Mouse (Mus musculus) forebrain, postnatal 0 days (tissue): ENCODE measurements around the gene Dnajc3. TPM values are rescaled to one million over a fixed set of nuclear protein-coding genes. Genes with fewer than 3 reads are reported as not detected.

ENCODE experiments used
- ATAC-seq: fragments of 200-750 bp; cut with Nextera tagmentation; 2 replicates; pipeline ENCODE4 v1.8.0; 2017; ENCODE audit warnings: mild to moderate bottlenecking, moderate library complexity
- DNase-seq: peaks from one replicate; pipeline ENCODE4 v3.0.0-alpha.2; 2015
- H3K27ac ChIP-seq: fragments of 300-500 bp; sonication (generic); 2 replicates; pipeline ENCODE4 v1.5.1; 2014; ENCODE audit warnings: low read depth, mild to moderate bottlenecking, antibody characterized with exemption, low read length, moderate library complexity, mixed read lengths
- H3K27me3 ChIP-seq: fragments of 300-500 bp; sonication (generic); 2 replicates; pipeline ENCODE4 v1.6.1; 2014; ENCODE audit warnings: mild to moderate bottlenecking, low read length, mixed read lengths; ENCODE audit not compliant: insufficient read depth
- H3K36me3 ChIP-seq: fragments of 300-500 bp; sonication (generic); 2 replicates; pipeline ENCODE4 v1.6.1; 2014; ENCODE audit warnings: mild to moderate bottlenecking, moderate library complexity; ENCODE audit not compliant: insufficient read depth
- H3K4me1 ChIP-seq: fragments of 300-500 bp; sonication (generic); 2 replicates; pipeline ENCODE4 v1.6.1; 2014; ENCODE audit warnings: antibody characterized with exemption; ENCODE audit not compliant: insufficient read depth
- H3K4me2 ChIP-seq: fragments of 300-500 bp; sonication (generic); 2 replicates; pipeline ENCODE4 v1.6.1; 2014; ENCODE audit warnings: low read depth, mild to moderate bottlenecking, moderate library complexity
- H3K4me3 ChIP-seq: fragments of 300-500 bp; sonication (generic); 2 replicates; pipeline ENCODE4 v1.5.1; 2014; ENCODE audit warnings: low read depth, low read length, mixed read lengths
- H3K9ac ChIP-seq: fragments of 300-500 bp; sonication (generic); 2 replicates; pipeline ENCODE4 v1.6.1; 2014; ENCODE audit warnings: mild to moderate bottlenecking
- H3K9me3 ChIP-seq: fragments of 300-500 bp; sonication (generic); 2 replicates; pipeline ENCODE4 v1.6.1; 2016; ENCODE audit warnings: low read length
- CTCF ChIP-seq: sonication (generic); IDR thresholded peaks from 2 replicates; pipeline ENCODE4 v1.5.1; 2016; ENCODE audit warnings: antibody characterized with exemption, control low read depth, low read depth
- WGBS: fragments of 180-500 bp; shearing (Covaris S2); extraction: QIAGEN DNeasy Blood & Tissue Kit; methylation state at CpG from one replicate; pipeline ENCODE4 v1.1.7; 2014; 5-methylcytosine and 5-hydroxymethylcytosine counted together
- polyA plus RNA-seq: library from polyadenylated mRNA; unstranded; fragments of >200 nt; fragmentation: Nextera tagmentation; extraction: Ambion mirVana; gene quantifications from 2 replicates; pipeline ENCODE4 v1.2.1, GENCODE M21; 2015
- total RNA-seq: library from RNA; depleted of rRNA; stranded (reverse); fragments of >200 nt; gene quantifications from 2 replicates; pipeline ENCODE4 v1.2.3, GENCODE M21; 2014; rRNA removed

Gene Dnajc3
- total RNA-seq (24.1 and 27.0 TPM in 2 replicates), polyA plus RNA-seq (15.5 and 19.4 TPM in 2 replicates)

DNA sequence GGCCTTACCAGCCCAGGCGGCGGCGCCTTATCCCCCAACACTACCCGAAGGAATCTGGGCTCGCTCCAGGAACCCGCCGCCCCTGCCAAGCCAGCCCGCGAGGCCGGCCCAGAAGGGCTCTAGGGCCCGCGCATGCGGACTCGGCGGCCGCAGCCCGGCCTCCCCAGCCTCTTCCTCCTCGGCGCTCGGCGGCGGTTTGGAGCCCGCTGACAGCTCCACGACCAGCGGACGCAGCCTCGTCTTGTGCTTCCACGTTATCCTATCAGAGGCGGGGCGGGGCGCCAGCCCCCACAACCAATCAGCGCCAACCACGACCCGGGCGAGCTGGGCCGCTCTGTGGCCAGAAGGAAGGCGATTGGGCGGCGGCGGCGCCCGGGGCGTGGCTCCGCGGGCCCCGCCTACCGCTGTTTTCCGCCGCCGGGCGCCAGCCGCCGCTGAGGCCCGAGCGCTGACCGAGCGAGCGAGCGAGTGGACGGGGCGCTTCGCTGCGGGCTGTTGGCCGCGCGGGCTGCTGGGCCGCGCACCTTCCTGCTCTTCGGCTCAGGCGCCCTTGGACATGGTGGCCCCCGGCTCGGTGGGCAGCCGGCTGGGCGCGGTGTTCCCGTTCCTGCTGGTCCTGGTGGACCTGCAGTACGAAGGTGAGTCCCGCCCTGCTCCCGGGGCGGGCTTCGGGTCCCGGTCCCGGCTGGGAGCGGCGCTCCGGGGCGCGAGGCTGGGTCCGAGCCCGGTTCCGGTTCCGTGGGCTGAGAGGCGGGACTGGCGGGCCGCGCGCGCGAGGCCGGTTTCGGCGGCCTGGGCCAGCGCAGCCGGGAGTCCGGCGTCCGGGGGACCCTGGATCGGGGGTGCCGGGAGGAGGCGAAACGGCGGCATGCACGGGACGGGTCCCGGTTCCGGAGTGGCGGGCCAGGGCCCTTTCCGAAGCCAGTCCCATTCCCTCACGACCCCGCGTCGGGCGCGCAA lies at the start of gene Dnajc3:
Gene Dnajc3, plus strand, starts transcription at position 444 of the 960 bp plus-strand sequence.
- peak within 1 kb of the TSS; percentile 94 for H3K9ac ChIP-seq
- H3K9me3 ChIP-seq: no peaks in the 10 kb centered on the region
- no peaks in the 10 kb centered on the region for H3K4me1 ChIP-seq
- 0 out of 2 replicates have a peak, but pooled peaks have one; percentile 1 for TF ChIP-seq CTCF
- H3K27me3 ChIP-seq: no peaks in the 10 kb centered on the region
- DNase-seq: peak; percentile 99
- under 1% methylated on average over 101 of the region's 124 CpGs for WGBS
- peak within 1 kb of the TSS; percentile 80 for H3K4me2 ChIP-seq
- H3K36me3 ChIP-seq: no peaks in the 10 kb centered on the region
- peak; percentile 99 for ATAC-seq
- H3K4me3 ChIP-seq: peak within 1 kb of the TSS; percentile 78
- peak within 1 kb of the TSS; percentile 76 for H3K27ac ChIP-seq

DNA sequence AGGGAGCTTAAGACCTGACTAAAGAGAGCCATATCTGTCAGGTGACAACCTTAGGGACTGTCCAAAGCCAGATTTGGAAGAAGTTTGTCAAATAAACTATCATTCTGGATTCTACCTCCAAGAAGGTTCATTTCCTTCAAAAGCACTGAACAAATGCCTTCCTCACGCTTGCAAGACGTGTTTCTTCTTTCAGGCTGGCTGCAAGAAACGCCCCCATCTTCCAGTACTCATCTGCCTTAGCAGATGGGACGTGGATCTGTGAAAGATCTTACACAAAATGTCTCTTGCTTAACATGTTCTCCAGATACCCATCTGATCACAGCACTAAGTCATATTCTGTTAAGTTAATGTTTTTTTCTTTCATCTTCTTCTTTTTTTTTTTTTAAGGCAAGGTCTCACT lies 47.7 kb upstream of the Dnajc3 start:
- H3K36me3 ChIP-seq: peaks cover 72% of the 10 kb centered on the region
- H3K4me3 ChIP-seq: no peak overlapping the region
- WGBS: 78% methylated on average over 4 of the region's 4 CpGs
- no peaks in the 10 kb centered on the region for H3K27me3 ChIP-seq
- H3K4me1 ChIP-seq: no peaks in the 10 kb centered on the region
- no peak for TF ChIP-seq CTCF
- DNase-seq (peak; percentile 52), ATAC-seq (peak; percentile 45; the same call in 1 of the 2 replicates)
- no peak overlapping the region for H3K9ac ChIP-seq
- H3K27ac ChIP-seq: no peak overlapping the region
- no peaks in the 10 kb centered on the region for H3K9me3 ChIP-seq
- no peak overlapping the region for H3K4me2 ChIP-seq

DNA sequence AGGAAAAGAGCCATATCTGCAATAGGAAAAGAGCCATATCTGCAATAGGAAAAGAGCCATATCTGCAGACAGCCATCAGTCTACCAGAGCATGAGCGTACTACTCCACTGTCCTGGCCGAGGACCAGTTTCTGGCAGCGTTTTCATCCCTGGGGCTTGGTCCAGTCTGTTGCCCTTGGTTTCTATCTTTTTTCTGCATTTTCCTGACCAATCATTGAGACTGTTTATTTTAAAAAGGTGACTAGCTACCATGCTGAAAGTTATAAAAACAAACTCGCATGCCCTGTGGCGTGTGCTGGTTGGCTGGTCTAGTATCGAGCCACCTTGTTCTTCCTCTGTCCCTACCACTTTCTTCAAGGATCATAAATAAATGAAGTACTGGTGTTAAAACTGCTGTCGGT lies 42.5 kb upstream of the Dnajc3 start:
- H3K9ac ChIP-seq: no peak overlapping the region
- peaks cover 59% of the 10 kb centered on the region for H3K36me3 ChIP-seq
- H3K4me3 ChIP-seq: no peak overlapping the region
- WGBS: 89% methylated on average over 7 of the region's 7 CpGs
- TF ChIP-seq CTCF: no peak
- ATAC-seq (no peak), DNase-seq (no peak)
- H3K27me3 ChIP-seq: no peaks in the 10 kb centered on the region
- H3K4me2 ChIP-seq: no peak overlapping the region
- H3K27ac ChIP-seq: no peak overlapping the region
- no peaks in the 10 kb centered on the region for H3K9me3 ChIP-seq
- H3K4me1 ChIP-seq: no peaks in the 10 kb centered on the region

DNA sequence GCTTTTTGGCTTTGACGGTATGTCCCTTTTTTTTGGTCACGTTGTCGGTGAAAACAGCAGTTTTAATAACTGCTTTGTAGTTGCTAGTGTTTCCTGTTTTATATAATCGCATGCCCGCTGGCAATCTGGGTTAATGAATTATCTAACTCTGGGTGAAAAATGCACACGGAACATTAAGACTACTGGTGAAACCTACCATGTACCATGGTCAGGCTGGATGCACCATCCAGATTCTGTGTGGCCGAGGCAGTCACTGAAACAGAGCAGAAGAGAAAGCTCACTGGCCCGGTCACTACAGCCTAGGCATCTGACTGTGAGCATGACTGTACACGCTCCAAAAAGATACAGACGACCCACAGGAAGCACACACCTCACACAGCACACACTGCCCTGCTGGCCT lies 42.1 kb upstream of the Dnajc3 start:
- H3K4me1 ChIP-seq: no peaks in the 10 kb centered on the region
- DNase-seq (no peak), ATAC-seq (no peak)
- TF ChIP-seq CTCF: no peak
- H3K36me3 ChIP-seq: peaks cover 61% of the 10 kb centered on the region
- no peaks in the 10 kb centered on the region for H3K9me3 ChIP-seq
- no peak overlapping the region for H3K4me3 ChIP-seq
- H3K27me3 ChIP-seq: no peaks in the 10 kb centered on the region
- 96% methylated on average over 10 of the region's 10 CpGs for WGBS
- no peak overlapping the region for H3K27ac ChIP-seq
- no peak overlapping the region for H3K9ac ChIP-seq
- H3K4me2 ChIP-seq: no peak overlapping the region

DNA sequence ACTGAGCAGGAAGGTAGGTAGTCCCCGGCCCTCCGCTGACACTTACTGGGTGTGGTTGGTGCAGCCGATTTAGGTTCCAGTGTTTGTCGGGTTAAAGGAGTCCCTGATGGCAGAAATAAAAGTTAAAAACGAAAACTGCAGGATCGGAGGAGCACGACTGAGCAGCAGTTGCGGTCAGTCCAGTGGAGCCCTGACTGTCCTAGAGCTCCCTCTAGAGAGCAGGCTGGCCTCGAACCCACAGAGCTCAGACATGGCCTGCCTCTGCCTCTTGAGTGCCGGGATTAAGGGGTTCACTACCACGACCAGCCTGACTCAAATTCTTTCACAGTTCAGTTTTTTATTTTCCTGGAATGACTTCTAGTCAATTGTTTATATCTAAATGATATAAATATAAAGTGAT lies 37.8 kb upstream of the Dnajc3 start:
- H3K4me1 ChIP-seq: no peaks in the 10 kb centered on the region
- H3K27ac ChIP-seq: no peak overlapping the region
- ATAC-seq (no peak), DNase-seq (no peak)
- H3K9me3 ChIP-seq: no peaks in the 10 kb centered on the region
- no peaks in the 10 kb centered on the region for H3K27me3 ChIP-seq
- H3K4me2 ChIP-seq: no peak overlapping the region
- H3K36me3 ChIP-seq: peaks cover 62% of the 10 kb centered on the region
- no peak for TF ChIP-seq CTCF
- no peak overlapping the region for H3K9ac ChIP-seq
- WGBS: 82% methylated on average over 11 of the region's 11 CpGs
- no peak overlapping the region for H3K4me3 ChIP-seq

DNA sequence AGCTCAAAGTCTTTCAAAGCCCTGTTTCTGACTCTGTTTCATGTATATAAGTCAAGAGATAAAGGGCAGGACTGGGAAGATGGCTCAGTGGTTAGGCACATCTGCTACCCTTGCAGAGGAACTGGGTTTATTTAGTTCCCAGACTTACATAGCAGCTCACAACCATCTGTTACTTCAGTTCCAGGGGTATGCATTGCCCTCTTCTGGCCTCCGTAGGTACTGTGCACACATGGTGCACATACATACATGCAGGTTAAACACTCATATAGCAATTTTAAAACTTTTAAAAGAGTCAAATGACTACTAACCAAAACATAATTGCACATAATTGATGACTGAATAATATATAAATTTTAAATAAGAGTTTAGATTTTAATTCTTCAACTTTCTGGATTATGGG lies 36.9 kb upstream of the Dnajc3 start:
- no peaks in the 10 kb centered on the region for H3K4me1 ChIP-seq
- no peaks in the 10 kb centered on the region for H3K9me3 ChIP-seq
- no peaks in the 10 kb centered on the region for H3K27me3 ChIP-seq
- peak; percentile 26; the same call in 1 of the 2 replicates for TF ChIP-seq CTCF
- H3K36me3 ChIP-seq: peaks cover 67% of the 10 kb centered on the region
- DNase-seq: no peak
- ATAC-seq: no peak
- no peak overlapping the region for H3K27ac ChIP-seq
- no peak overlapping the region for H3K4me3 ChIP-seq
- 98% methylated on average over 1 of the region's 1 CpGs for WGBS
- no peak overlapping the region for H3K4me2 ChIP-seq
- H3K9ac ChIP-seq: no peak overlapping the region

DNA sequence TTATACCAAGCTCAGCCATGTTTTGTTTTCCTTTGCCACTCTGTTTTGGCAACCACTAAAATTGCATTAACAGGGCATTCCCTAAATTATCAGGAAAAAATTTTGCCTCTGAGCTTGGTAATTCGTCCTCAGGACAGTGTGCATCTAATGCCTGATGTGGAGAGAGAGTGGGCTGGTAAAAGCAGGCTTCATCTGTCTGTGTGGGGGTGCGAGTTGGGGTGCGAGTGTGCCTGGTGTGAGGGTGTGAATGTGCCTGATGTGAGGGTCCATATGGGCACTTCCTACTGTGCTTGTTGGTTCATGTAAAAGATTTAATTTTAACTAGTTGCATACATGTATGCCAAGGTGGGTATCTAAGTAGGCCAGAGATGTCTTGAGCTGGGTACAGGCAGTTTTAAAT lies 34.4 kb upstream of the Dnajc3 start:
- Histone ChIP-seq H3K4me3 (no peak overlapping the region), H3K9me3 (no peaks in the 10 kb centered on the region), H3K27me3 (no peaks in the 10 kb centered on the region), H3K9ac (no peak overlapping the region), H3K27ac (no peak overlapping the region), H3K4me2 (no peak overlapping the region), H3K36me3 (peaks cover 67% of the 10 kb centered on the region), H3K4me1 (no peaks in the 10 kb centered on the region)
- DNase-seq (no peak), ATAC-seq (no peak)
- TF ChIP-seq CTCF: no peak
- WGBS: 67% methylated on average over 3 of the region's 3 CpGs
